Mouse (Mus musculus) T-helper 1 cell (primary cell): ENCODE results near the gene Olfr204.
"Not testable (repeated sequence)": the region's sequence is repeated elsewhere in the genome, so short reads cannot be mapped to it uniquely, and the experiment has no call there.

Experiments
- in situ Hi-C: fragments of 300-600 bp; cut with MboI, MseI; formaldehyde crosslinking; loops from one replicate; pipeline ENCODE4 v1.15.1; 2025; ENCODE audit warnings: high pct_unique_total_duplicates

Olfr204 gene

GRCm38 (mm10) chr16:59318148-59318547 lies at the start of gene Olfr204:
TSS of gene Olfr204 (minus strand) at chr16:59318248.
- in situ Hi-C loops = no loop called here

- in situ Hi-C loops = no loop called here
Measured at GRCm38 (mm10) chr16:59363893-59364292, 45.8 kb upstream of the Olfr204 start, which contains the start of gene Olfr209. TSS of gene Olfr209 (minus strand) at chr16:59363993.

GRCm38 (mm10) chr16:59349146-59349545 lies 31.1 kb upstream of the Olfr204 start, which contains the start of gene Olfr206:
TSS of gene Olfr206 (minus strand) at chr16:59349246.
- in situ Hi-C loops = no loop called here

- in situ Hi-C loops = no loop called here
Measured at GRCm38 (mm10) chr16:59331038-59331437, 13.0 kb upstream of the Olfr204 start, which contains the start of gene Olfr205. TSS of gene Olfr205 (minus strand) at chr16:59331138.

GRCm38 (mm10) chr16:59323262-59323661 lies 5.2 kb upstream of the Olfr204 start:
- in situ Hi-C loops = not testable (repeated sequence)

GRCm38 (mm10) chr16:59298581-59298980 lies 19.5 kb downstream of the Olfr204 start, which contains the start of gene Olfr203:
TSS of gene Olfr203 (plus strand) at chr16:59298881.
- in situ Hi-C loops = no loop called here

- in situ Hi-C loops = not testable (repeated sequence)
Measured at GRCm38 (mm10) chr16:59287576-59287975, 30.5 kb downstream of the Olfr204 start.

- in situ Hi-C loops = no loop called here
Measured at GRCm38 (mm10) chr16:59286693-59287092, 31.4 kb downstream of the Olfr204 start, which contains the start of gene Olfr202. TSS of gene Olfr202 (minus strand) at chr16:59286793.

- in situ Hi-C loops = no loop called here
Measured at GRCm38 (mm10) chr16:59283476-59283875, 34.6 kb downstream of the Olfr204 start.

GRCm38 (mm10) chr16:59280542-59280941 lies 37.5 kb downstream of the Olfr204 start:
- in situ Hi-C loops = no loop called here

- in situ Hi-C loops = loop anchor here (5.0 kb wide), 1 partner anchor 45 kb away; no protein-coding TSS in a partner anchor
Measured at GRCm38 (mm10) chr16:59272532-59272931, 45.5 kb downstream of the Olfr204 start, which contains the start of gene Olfr201. TSS of gene Olfr201 (minus strand) at chr16:59272632.

GRCm38 (mm10) chr16:59269097-59269496 lies 49.0 kb downstream of the Olfr204 start:
- in situ Hi-C loops = not testable (repeated sequence)
